Mouse (Mus musculus): ENCODE results near the gene Fbxl15.

The Fbxl15 gene

GRCm38 (mm10) chr19:46322996-46323572 lies 4.9 kb upstream of the Fbxl15 start:
- DNase-seq: peak; percentile 72

- no peak for DNase-seq
Observed at GRCm38 (mm10) chr19:46323716-46324115, 4.3 kb upstream of the Fbxl15 start.

GRCm38 (mm10) chr19:46324366-46324765 lies 3.6 kb upstream of the Fbxl15 start:
- no peak for DNase-seq

- DNase-seq: peak; percentile 66
Observed at GRCm38 (mm10) chr19:46324918-46325317, 3.1 kb upstream of the Fbxl15 start.

- DNase-seq: peak; percentile 79
Observed at GRCm38 (mm10) chr19:46326019-46326755, 1.8 kb upstream of the Fbxl15 start.

- peak; percentile 86 for DNase-seq
Observed at GRCm38 (mm10) chr19:46326756-46327305, 1.2 kb upstream of the Fbxl15 start, which contains the start of gene Psd. TSS of gene Psd (minus strand) at chr19:46327156.

GRCm38 (mm10) chr19:46327531-46328064 lies 386 bp upstream of the Fbxl15 start:
- no peak for DNase-seq

- DNase-seq: peak; percentile 67
Observed at GRCm38 (mm10) chr19:46329031-46329641, 1.2 kb downstream of the Fbxl15 start.

- peak; percentile 87 for DNase-seq
Observed at GRCm38 (mm10) chr19:46329951-46330350, 2.0 kb downstream of the Fbxl15 start.

GRCm38 (mm10) chr19:46330696-46331095 lies 2.7 kb downstream of the Fbxl15 start:
- DNase-seq: peak; percentile 61

GRCm38 (mm10) chr19:46331326-46331725 lies 3.3 kb downstream of the Fbxl15 start:
- DNase-seq: no peak

- DNase-seq: no peak
Observed at GRCm38 (mm10) chr19:46331936-46332335, 4.0 kb downstream of the Fbxl15 start.

GRCm38 (mm10) chr19:46332721-46333339 lies 4.8 kb downstream of the Fbxl15 start:
- no peak for DNase-seq

- DNase-seq: peak; percentile 85
Observed at GRCm38 (mm10) chr19:46333906-46334305, 5.9 kb downstream of the Fbxl15 start.

- DNase-seq: no peak
Observed at GRCm38 (mm10) chr19:46337719-46338330, 9.8 kb downstream of the Fbxl15 start.

- DNase-seq: peak; percentile 99
Observed at GRCm38 (mm10) chr19:46338331-46338936, 10.4 kb downstream of the Fbxl15 start, which contains the start of gene Cuedc2. TSS of gene Cuedc2 (minus strand) at chr19:46338702.

- DNase-seq: no peak
Observed at GRCm38 (mm10) chr19:46338942-46339286, 10.9 kb downstream of the Fbxl15 start.

- DNase-seq: peak; percentile 77
Observed at GRCm38 (mm10) chr19:46339287-46339971, 11.4 kb downstream of the Fbxl15 start.

- DNase-seq: no peak
Observed at GRCm38 (mm10) chr19:46344710-46345419, 16.9 kb downstream of the Fbxl15 start.

- DNase-seq: no peak
Observed at GRCm38 (mm10) chr19:46347146-46347545, 19.2 kb downstream of the Fbxl15 start.

Data from cerebellum, adult 9-10 months (tissue).